Mouse (Mus musculus): ENCODE measurements around the gene Sorbs2.

The Sorbs2 gene

DNA sequence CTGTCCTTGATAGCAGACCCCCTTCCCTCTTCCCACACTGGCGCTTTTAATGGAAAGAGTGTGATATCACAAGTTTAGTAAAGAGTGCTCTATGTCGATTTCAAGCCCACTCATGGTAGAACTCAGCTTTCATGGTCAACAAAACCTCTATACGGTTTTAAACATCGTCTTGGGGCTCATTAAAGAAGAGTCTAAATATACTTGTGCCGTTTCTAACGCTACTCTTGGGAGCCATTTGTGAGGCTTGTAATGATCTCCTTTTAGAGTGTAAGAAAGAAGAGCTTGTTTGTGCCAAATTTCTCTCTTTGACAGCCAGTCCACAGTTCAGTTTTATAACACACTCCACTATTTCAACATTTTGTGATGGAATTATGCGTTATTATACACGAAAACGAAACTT is 253.0 kb downstream of the Sorbs2 start:
- DNase-seq, result no peak

GRCm38 (mm10) chr8:45761053-45761452 is 253.5 kb downstream of the Sorbs2 start:
- no peak for DNase-seq

- DNase-seq, result no peak
Observed at GRCm38 (mm10) chr8:45762982-45763689, 255.5 kb downstream of the Sorbs2 start.

DNA sequence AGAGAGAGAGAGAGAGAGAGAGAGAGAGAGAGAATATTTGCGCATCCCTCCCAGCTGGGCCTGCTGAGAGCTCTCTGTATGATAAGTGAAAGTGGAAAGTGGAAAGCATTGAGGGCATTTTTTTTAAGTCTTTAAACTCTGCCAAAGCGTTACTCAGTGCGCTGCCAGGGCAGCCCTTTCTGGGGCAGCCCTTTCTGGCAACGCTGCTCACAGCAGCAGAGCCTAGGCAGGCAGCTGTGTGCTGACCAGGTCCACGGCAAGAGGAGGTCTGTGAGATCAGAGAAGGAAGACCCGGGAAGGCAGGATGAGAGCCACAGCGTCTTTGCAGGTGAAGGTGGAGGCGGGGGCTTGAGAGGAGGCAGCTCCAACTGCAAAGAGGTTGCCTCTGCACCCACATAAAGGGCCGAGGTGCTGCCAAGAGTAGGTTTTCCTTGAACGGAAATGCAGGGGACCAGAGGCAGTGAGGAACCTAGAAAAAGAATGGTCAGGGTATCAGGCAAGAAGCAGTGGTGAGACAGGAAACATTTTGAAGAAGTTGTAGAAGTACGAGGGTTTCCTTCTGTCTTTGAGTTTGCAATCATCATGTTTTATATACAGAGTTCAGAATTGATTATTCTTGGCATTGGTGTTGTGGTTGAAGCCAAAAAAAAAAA is 256.2 kb downstream of the Sorbs2 start:
- no peak for DNase-seq

- DNase-seq, result no peak
Observed at GRCm38 (mm10) chr8:45766138-45766537, 258.6 kb downstream of the Sorbs2 start.

GRCm38 (mm10) chr8:45774841-45775240 is 267.3 kb downstream of the Sorbs2 start:
- DNase-seq, result no peak

- DNase-seq, result no peak
Observed at GRCm38 (mm10) chr8:45775481-45775880, 267.9 kb downstream of the Sorbs2 start.

GRCm38 (mm10) chr8:45776366-45776765 is 268.8 kb downstream of the Sorbs2 start:
- DNase-seq, result no peak

DNA sequence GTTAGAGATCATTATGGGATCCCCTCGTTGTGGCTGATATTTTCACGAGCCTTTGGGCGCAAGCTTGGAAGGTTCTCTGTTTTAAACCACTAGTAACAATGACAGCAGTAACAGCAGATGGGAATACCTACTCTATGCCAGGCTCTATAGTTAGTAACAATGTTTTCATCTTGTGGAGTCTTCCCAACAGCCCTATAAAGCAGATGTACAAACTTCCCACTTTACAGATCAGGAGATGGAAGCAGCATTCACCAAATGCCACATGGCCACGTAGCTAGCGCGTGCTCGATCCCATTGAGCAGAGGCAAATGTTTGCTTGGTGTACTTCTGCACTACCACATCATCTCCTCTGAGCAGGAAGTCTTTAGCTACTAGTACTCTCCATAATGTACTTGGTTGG is 269.4 kb downstream of the Sorbs2 start:
- no peak for DNase-seq

DNA sequence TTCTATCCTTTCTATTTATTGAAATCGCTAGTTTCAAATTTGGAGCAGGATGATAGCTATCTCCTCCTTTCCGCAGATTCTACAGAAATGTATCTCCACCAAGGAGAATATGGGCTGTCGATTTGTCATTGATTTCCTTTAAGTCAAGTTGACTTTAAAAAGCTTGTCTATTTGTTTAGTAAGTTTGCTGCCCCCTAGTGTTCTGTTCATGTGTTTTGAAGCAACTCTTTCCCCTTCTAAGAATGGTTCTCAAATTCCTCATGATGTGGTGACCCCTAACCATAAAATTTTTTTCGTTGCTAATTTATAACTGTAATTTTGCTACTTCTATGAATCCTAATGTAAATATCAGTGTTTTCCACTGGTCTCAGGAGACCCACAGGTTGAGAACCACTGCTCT is 273.0 kb downstream of the Sorbs2 start:
- DNase-seq, result no peak

DNA sequence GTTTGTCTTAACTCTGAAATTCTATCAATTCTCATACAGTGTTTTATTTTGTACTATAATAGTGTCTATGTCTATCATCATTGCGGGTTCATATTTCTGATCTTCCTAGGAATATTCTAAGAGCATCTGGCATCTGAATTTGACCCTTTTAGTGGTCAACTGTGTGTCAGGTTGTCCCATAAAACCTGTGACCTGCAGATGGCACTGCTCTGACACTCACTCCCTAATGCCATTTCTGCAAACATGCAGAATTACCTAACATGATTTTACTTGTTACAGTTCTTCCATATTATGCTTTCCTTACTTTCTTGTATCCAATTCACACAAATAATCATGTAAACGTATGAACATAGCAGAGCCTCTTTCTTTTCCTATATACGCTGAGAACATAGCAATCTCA is 281.0 kb downstream of the Sorbs2 start:
- DNase-seq, result no peak

DNA sequence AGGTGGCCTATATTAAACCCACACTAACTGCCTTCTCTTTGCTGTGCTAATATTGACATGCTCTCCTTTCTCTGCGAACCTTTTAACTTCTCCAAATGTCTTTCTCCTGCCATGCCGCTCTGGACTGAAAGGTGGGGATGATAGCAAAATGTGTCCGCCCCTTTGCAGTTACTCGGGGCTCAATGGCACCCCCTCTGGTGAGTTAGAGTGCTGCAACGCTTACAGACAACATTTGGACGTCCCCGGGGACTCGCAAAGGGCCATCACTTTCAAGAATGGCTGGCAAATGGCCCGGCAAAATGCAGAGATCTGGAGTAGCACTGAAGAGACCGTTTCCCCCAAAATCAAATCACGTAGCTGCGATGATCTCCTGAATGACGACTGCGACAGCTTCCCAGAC is 287.3 kb downstream of the Sorbs2 start:
- DNase-seq, result no peak

GRCm38 (mm10) chr8:45796331-45796740 is 288.7 kb downstream of the Sorbs2 start:
- peak; percentile 14 for DNase-seq

DNA sequence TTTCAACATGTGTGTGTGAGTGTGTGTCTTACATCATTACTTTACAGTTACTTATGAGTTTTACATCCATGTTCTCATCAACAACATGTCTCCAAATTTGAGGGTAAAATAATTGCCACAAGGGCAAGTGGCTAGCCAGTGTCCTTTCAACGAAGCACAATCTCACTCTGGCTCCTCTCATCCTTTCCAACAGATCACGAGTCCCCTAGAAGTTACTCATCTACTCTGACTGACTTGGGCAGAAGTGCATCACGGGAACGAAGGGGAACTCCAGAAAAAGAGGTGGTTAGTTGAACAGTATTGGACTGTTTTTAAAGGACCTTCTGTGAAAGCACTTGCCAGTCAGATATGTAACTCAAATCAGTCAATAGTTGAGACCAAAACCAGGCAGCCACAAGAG is 291.9 kb downstream of the Sorbs2 start:
- no peak for DNase-seq

DNA sequence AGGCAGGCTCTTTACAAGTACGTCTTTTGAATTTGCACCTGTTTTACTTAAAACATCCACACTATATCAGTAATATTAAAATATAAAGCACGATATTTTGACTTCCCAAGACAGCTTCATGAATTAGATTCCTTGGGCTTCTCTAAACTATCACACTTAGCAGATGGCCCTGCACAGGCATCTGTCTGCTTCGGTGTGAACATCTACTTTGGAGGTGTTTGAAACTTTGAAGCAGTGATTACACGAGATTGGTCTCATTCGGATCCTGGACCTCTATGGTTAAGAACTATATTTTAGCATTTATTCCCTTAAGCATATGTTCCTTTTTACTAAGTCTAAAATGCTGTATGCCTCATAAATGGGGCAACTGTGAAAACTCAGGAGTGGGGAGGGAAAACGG is 301.0 kb downstream of the Sorbs2 start:
- no peak for DNase-seq

DNA sequence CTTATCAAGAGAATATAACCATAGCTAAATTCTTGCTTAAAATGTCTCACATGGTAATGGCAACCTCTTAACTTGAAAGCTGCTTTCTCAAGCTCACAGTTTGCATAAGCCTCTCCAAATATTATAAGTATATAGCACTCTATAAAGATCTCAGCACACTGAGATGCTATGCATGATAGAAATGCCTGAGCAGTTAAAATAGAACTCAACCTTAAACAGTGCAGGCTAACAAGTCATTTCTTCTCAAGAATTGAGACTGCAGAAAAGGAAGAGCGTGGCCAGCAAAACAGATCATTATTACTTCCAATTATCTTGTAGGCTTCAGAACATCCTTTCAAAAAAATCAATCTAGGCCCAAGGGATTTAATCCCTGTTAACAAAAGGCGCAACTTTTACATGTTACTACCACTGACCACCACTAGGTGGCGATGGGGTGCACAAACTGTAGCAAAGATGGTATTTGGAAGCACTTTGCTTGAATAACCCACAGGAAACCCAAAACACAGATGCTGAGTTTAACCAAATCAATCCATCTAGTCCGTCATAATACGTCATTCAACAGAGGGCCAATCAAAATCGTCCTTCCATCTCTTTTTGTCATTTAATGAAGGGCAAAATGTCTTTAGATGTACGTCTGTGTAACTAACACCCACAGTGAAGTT is 309.3 kb downstream of the Sorbs2 start:
- DNase-seq, result no peak

DNA sequence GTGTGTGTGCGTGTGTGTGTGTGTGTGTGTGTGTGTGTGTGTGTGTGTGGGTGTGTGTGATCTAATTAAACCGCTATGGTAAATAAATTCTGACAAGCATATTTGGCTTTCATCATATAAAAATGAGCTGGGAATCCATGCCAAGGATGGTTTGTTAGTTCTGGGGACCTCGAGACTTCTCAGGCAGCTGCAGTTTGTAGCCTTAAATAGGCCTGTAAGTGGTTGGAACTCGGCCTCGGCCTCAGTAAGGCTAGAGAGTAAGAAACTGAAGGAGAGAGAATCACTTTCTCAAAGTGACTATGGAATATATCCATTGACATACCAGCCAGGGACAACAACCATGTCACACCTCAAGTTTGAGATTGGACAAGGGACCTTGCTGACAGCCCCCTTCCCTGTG is 314.1 kb downstream of the Sorbs2 start:
- DNase-seq, result no peak

DNA sequence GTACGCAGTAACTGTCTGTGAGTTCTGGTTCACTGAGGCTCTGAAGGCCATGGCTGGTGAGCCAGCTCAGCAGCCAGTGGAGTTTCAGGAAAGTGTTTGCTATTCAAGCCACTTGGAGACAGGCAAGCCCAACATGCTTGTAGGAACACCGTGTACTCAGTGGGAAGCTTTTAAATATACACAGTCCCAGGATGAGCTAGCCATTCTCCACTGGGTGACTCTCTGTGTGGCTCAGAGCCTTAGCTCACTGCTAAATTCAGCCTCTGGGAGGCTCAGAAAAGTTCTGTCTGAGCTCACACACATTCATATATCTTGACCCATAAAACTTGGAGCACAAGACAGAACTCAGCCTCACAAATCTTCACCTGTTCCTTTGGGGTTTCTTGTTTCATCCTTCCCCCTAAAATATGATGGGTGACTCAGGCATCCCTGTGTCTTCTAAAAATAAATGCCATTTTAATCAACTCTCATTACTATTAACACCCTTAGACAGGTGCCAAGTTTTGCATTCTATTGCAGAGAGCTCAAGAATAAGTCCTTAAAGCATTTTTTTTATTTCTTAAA is 322.5 kb downstream of the Sorbs2 start:
- no peak for DNase-seq

- DNase-seq, result no peak
Observed at GRCm38 (mm10) chr8:45833896-45834295, 326.3 kb downstream of the Sorbs2 start.

DNA sequence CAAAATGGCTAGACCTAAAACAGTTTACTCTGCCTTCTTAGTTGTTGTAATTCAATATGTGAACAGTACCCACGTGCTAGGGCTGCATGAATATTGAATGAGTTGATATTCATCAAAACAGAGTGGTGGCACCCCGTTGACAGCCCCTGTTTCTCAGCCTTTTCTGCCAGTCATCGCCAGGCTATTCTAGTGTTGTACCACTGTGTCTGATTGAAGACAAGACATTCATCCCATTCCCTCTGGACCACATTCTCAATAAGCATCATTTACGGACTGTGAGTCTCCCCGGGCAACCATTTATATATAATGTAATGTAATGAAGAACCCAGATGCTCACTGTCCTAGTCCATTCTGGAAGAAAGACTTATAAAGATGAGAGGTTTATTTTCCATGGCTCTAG is 335.7 kb downstream of the Sorbs2 start:
- no peak for DNase-seq

DNA sequence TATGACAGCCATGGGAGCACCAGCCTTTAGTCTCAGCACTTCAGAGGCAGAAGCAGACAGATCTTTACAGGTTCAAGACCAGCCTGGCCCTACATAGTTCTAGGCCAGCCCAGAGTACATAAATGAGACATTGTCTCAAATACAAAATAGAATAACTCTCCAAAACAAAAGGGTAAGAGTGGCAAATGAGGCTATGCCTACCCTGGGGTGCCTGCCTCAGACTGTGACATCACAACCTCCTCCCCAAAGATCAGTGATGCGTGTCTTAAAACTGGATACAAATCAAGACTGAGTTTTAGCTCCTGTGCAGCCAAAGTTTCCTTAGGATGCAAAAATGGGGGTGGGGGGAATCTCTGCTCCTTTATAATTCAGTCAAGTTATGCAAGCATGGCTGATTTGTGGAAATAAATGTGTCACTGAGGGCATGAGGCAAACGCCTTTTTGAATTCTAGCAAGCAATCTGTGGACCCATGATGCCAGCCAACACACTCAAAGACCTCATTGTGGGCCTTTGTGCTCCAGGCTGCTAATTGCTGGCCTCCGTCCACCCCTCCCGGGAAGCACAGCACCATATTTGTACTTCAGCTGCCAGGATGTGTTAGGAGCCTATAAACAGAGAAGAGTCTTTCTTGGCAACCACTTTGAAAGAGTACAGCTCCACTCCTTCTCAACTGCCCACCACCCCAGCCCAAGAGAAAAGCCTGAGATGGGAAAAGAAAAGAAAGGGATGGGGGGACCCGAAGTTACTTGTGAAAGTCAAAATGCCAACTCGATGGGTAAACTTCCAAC is 336.7 kb downstream of the Sorbs2 start:
- DNase-seq, result peak; percentile 53

DNA sequence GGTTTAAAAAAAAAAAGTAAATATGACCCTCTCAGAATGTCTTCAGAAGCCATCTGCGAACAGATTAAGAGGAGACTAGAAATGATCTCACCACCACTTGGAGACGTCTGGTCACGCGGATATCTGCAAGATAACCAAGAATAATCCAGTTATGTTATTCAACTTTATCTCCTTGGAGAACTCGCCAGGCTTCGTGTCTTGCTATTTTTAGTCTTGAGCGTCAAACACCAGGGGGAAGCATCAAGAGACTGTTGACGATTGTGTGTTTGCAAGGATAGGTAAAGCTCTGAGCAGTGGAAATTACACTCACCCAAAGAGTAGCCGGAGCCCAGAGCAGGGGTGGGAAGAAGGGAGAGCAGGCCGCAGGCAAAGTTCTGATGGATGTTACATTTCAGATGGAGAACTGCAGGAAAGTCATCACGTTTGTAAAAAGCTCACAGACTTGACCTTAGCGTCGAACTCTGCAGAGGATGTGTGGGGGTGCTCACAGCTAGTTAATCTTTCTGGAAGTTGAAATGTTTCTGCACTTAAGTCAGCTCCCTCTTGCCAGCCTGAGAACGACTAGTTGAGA is 337.4 kb downstream of the Sorbs2 start:
- no peak for DNase-seq

DNA sequence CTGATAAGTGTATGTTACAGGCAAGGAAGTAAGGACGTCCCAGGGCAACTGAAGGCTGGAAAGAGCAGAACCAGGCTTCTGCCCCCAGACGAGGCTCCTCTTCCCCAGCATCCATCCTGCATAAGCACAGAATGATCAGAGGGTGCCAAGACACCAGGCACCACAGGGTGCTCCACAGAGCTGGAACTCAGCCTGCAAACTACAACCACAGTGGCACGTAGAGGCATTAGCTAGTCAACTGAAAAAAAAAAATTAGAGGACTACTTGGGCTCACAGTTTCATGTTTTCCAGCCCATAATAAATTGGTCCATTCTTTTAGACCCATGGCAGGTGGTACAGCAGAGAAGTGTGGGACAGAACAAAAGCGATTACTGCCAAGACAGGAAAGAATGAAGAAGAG is 338.3 kb downstream of the Sorbs2 start:
- no peak for DNase-seq

Measured in cerebellum, adult 11-12 months (tissue).